14 mouse cellular contexts compared by ENCODE assay signal in the genomic region with DNA sequence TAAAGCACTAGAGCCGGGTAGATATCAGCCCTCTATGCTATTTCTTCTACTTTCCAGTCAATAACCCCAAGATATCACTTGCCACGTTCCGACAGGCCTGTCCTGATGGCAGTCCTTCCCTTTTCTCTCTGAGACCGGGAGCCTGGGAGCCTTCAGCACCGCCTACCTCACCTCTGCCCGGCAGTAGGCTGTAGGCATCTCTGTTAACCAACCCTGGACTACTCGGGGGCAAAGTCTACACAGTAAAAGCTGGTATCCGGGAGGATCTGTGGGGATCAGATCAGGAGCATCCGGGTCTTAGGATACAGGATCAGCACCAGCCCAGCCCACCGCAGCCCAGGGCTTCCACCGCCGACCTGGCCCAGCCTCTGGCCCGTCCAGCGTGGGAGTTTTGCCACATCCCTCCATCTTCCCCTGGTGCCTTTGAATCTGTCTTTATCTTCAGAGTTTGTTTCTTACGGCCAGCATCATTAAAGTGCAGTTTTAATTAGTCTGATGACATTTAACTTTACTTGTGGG. TPM values are rescaled to one million over a fixed set of nuclear protein-coding genes. Genes with fewer than 3 reads are reported as not detected.
A peak's percentile ranks its signal among the peaks of the same experiment; 100 is the strongest.
DNase-seq lines count a peak whose midpoint lies in the region; ATAC-seq and TF ChIP-seq lines count a peak whose summit lies in the region.
"Had no signal": no experiment of that assay in that cellular context is flagged by ENCODE, and none has a peak within 500 bp of the region (broad histone marks: within the 10 kb centered on the region; RNA-seq: fewer than 3 reads in every experiment).

No protein-coding gene starts in this region.

- no peak for TF ChIP-seq EP300 in liver, postnatal 0 days (IDR thresholded peaks at IDR 0.05; ENCODE audit: low read depth)

- 0 out of 2 replicates have a peak, but pooled peaks cover 3% of the 10 kb centered on the region for H3K36me3 ChIP-seq in lung, embryonic 14.5 days (ENCODE audit: insufficient read depth)
- 0 out of 2 replicates have a peak, but pooled peaks cover 2% of the 10 kb centered on the region for H3K36me3 ChIP-seq in kidney, embryonic 15.5 days
- H3K36me3 ChIP-seq in liver, postnatal 0 days (replicated peaks; ENCODE audit: insufficient read depth, low read length) = peaks cover 15% of the 10 kb centered on the region; the same call in 1 of the 2 replicates

- peaks cover 24% of the 10 kb centered on the region for H3K4me1 ChIP-seq in lung, embryonic 14.5 days (ENCODE audit: insufficient read depth)
- H3K4me1 ChIP-seq in kidney, embryonic 15.5 days = peaks cover 71% of the 10 kb centered on the region
- peaks cover 69% of the 10 kb centered on the region for H3K4me1 ChIP-seq in liver, postnatal 0 days (ENCODE audit: insufficient read depth)

- WGBS in lung, embryonic 14.5 days = 56% methylated on average over 15 of the region's 15 CpGs
- 61% methylated on average over 15 of the region's 15 CpGs for WGBS in kidney, embryonic 15.5 days
- WGBS in liver, postnatal 0 days (ENCODE audit: insufficient replicate concordance) = 60% methylated on average over 15 of the region's 15 CpGs

- no peaks in the 10 kb centered on the region for H3K27me3 ChIP-seq in lung, embryonic 14.5 days (ENCODE audit: insufficient read depth, low read length)
- no peaks in the 10 kb centered on the region for H3K27me3 ChIP-seq in kidney, embryonic 15.5 days
- no peaks in the 10 kb centered on the region for H3K27me3 ChIP-seq in liver, postnatal 0 days (ENCODE audit: insufficient read depth, low read length)

- intact Hi-C loops in gastrocnemius, adult 2 months (cut with DNase I) = no loop called here

- no peak for TF ChIP-seq CTCF in gastrocnemius, adult 2 months (IDR thresholded peaks at IDR 0.05)
- TF ChIP-seq CTCF in lung, embryonic 14.5 days (IDR thresholded peaks at IDR 0.05; ENCODE audit: low read depth) = no peak
- no peak for TF ChIP-seq CTCF in liver, postnatal 0 days (IDR thresholded peaks at IDR 0.05; ENCODE audit: low read depth)

- H3K9me3 ChIP-seq in lung, embryonic 14.5 days (ENCODE audit: low read depth, low read length) = no peaks in the 10 kb centered on the region
- no peaks in the 10 kb centered on the region for H3K9me3 ChIP-seq in kidney, embryonic 15.5 days (replicated peaks)
- no peaks in the 10 kb centered on the region for H3K9me3 ChIP-seq in liver, postnatal 0 days (ENCODE audit: low read length)

- no peak for ATAC-seq in lung, embryonic 14.5 days (ENCODE audit: insufficient read depth)
- no peak for ATAC-seq in kidney, embryonic 15.5 days (replicated peaks; ENCODE audit: low FRiP score)
- ATAC-seq in liver, postnatal 0 days = peak; percentile 53

- H3K27ac ChIP-seq in gastrocnemius, adult 2 months = peak overlapping the region; percentile 92
- peak overlapping the region; percentile 78 for H3K27ac ChIP-seq in lung, embryonic 14.5 days (ENCODE audit: low read depth)
- H3K27ac ChIP-seq in kidney, embryonic 15.5 days = peak overlapping the region; percentile 89
- peak overlapping the region; percentile 98 for H3K27ac ChIP-seq in liver, postnatal 0 days (ENCODE audit: low read depth)

- H3K4me3 ChIP-seq in gastrocnemius, adult 2 months = peak overlapping the region; percentile 57
- no peak overlapping the region for H3K4me3 ChIP-seq in lung, embryonic 14.5 days (ENCODE audit: low read depth, low read length)
- H3K4me3 ChIP-seq in kidney, embryonic 15.5 days (replicated peaks) = no peak overlapping the region
- H3K4me3 ChIP-seq in liver, postnatal 0 days (ENCODE audit: low read depth, low read length) = no peak overlapping the region

- DNase-seq in gastrocnemius, adult 2 months = peak; percentile 18
- no peak for DNase-seq in gastrocnemius, postnatal 25 days
- no peak for DNase-seq in lung, embryonic 14.5 days
- no peak for DNase-seq in lung, postnatal 10 days
- peak; percentile 54 for DNase-seq in liver, postnatal 0 days
- DNase-seq in retina, embryonic 14.5 days (ENCODE audit: low spot score) = no peak
- no peak for DNase-seq in urinary bladder, adult 2 months (ENCODE audit: low spot score)
- DNase-seq: adrenal gland, postnatal 25 days; cerebellum, adult 9-11 months; gastrocnemius, postnatal 14 days; layer of hippocampus, adult 9-11 months; midbrain, embryonic 14.5 days; retina, postnatal 1 day had no signal

- H3K4me2 ChIP-seq in lung, embryonic 14.5 days = no peak overlapping the region
- 0 out of 2 replicates have a peak overlapping the region, but pooled peaks have one; percentile 19 for H3K4me2 ChIP-seq in kidney, embryonic 15.5 days
- peak overlapping the region; percentile 72 for H3K4me2 ChIP-seq in liver, postnatal 0 days (ENCODE audit: low read depth, low read length)

- H3K9ac ChIP-seq in lung, embryonic 14.5 days = no peak overlapping the region
- H3K9ac ChIP-seq in kidney, embryonic 15.5 days = no peak overlapping the region; the same call in 1 of the 2 replicates
- H3K9ac ChIP-seq in liver, postnatal 0 days (replicated peaks) = peak overlapping the region; percentile 65; the same call in 1 of the 2 replicates

RNA-seq across cellular contexts. Expression of gene Pxn, which starts 16.6 kb away (rescaled TPM):
- total RNA-seq in gastrocnemius, adult 2 months (2021) = 10 to 100 TPM; 79.2 to 95.2 TPM
- 10 to 100 TPM; 70.0 to 78.1 TPM for total RNA-seq in gastrocnemius, postnatal 25 days (2021)
- 22.3 and 25.2 TPM in 2 replicates for polyA plus RNA-seq in lung, embryonic 14.5 days (2014; fragmentation: Nextera tagmentation; extraction: Ambion mirVana)
- polyA plus RNA-seq in kidney, embryonic 15.5 days (2015; fragmentation: Nextera tagmentation; extraction: Ambion mirVana) = 51.7 and 56.1 TPM in 2 replicates
- 14.9 and 16.3 TPM in 2 replicates for polyA plus RNA-seq in liver, postnatal 0 days (2015; fragmentation: Nextera tagmentation; extraction: Ambion mirVana)
- polyA plus RNA-seq in urinary bladder, adult 2 months (2012; rRNA removed) = 68.7 and 73.4 TPM in 2 replicates

RNA-seq across cellular contexts. Expression of gene Rplp0, which starts 36.2 kb away (rescaled TPM):
- 100 to 1,000 TPM; 567 to 689 TPM for total RNA-seq in gastrocnemius, adult 2 months (2021)
- 100 to 1,000 TPM; 558 to 572 TPM for total RNA-seq in gastrocnemius, postnatal 25 days (2021)
- polyA plus RNA-seq in lung, embryonic 14.5 days (2014; fragmentation: Nextera tagmentation; extraction: Ambion mirVana) = 1,859 and 1,954 TPM in 2 replicates
- 1,539 and 1,600 TPM in 2 replicates for polyA plus RNA-seq in kidney, embryonic 15.5 days (2015; fragmentation: Nextera tagmentation; extraction: Ambion mirVana)
- 793 and 822 TPM in 2 replicates for polyA plus RNA-seq in liver, postnatal 0 days (2015; fragmentation: Nextera tagmentation; extraction: Ambion mirVana)
- polyA plus RNA-seq in urinary bladder, adult 2 months (2012; rRNA removed) = 2,459 and 2,490 TPM in 2 replicates

RNA-seq across cellular contexts. Expression of gene Sirt4, which starts 38.5 kb away (rescaled TPM):
- 10 to 100 TPM; 10.9 to 17.3 TPM for total RNA-seq in gastrocnemius, adult 2 months (2021)
- total RNA-seq in gastrocnemius, postnatal 25 days (2021) = 10 to 100 TPM; 13.8 to 14.1 TPM
- polyA plus RNA-seq in lung, embryonic 14.5 days (2014; fragmentation: Nextera tagmentation; extraction: Ambion mirVana) = 22.8 and 23.9 TPM in 2 replicates
- polyA plus RNA-seq in kidney, embryonic 15.5 days (2015; fragmentation: Nextera tagmentation; extraction: Ambion mirVana) = 24.6 and 25.0 TPM in 2 replicates
- polyA plus RNA-seq in liver, postnatal 0 days (2015; fragmentation: Nextera tagmentation; extraction: Ambion mirVana) = 3.5 and 3.9 TPM in 2 replicates
- polyA plus RNA-seq in urinary bladder, adult 2 months (2012; rRNA removed) = 56.1 and 75.8 TPM in 2 replicates

RNA-seq across cellular contexts. Expression of gene Gcn1l1, which starts 42.0 kb away (rescaled TPM):
- 10 to 100 TPM; 31.3 to 31.9 TPM for total RNA-seq in gastrocnemius, adult 2 months (2021)
- 10 to 100 TPM; 26.1 to 30.7 TPM for total RNA-seq in gastrocnemius, postnatal 25 days (2021)
- 52.9 and 58.8 TPM in 2 replicates for polyA plus RNA-seq in lung, embryonic 14.5 days (2014; fragmentation: Nextera tagmentation; extraction: Ambion mirVana)
- polyA plus RNA-seq in kidney, embryonic 15.5 days (2015; fragmentation: Nextera tagmentation; extraction: Ambion mirVana) = 44.3 and 49.3 TPM in 2 replicates
- 7.7 and 10.3 TPM in 2 replicates for polyA plus RNA-seq in liver, postnatal 0 days (2015; fragmentation: Nextera tagmentation; extraction: Ambion mirVana)
- polyA plus RNA-seq in urinary bladder, adult 2 months (2012; rRNA removed) = 17.8 and 26.4 TPM in 2 replicates

RNA-seq across cellular contexts. Expression of gene Pla2g1b, which starts 57.0 kb away (rescaled TPM):
- not detected for total RNA-seq in gastrocnemius, adult 2 months (2021)
- total RNA-seq in gastrocnemius, postnatal 25 days (2021) = not detected
- 4.5 and 5.6 TPM in 2 replicates for polyA plus RNA-seq in lung, embryonic 14.5 days (2014; fragmentation: Nextera tagmentation; extraction: Ambion mirVana)
- polyA plus RNA-seq in kidney, embryonic 15.5 days (2015; fragmentation: Nextera tagmentation; extraction: Ambion mirVana) = 0.61 and 1.2 TPM in 2 replicates
- not detected in 2 replicates for polyA plus RNA-seq in liver, postnatal 0 days (2015; fragmentation: Nextera tagmentation; extraction: Ambion mirVana)
- polyA plus RNA-seq in urinary bladder, adult 2 months (2012; rRNA removed) = not detected in 2 replicates
- total RNA-seq: adrenal gland, postnatal 25 days; gastrocnemius, postnatal 14 days had no signal
- polyA plus RNA-seq: midbrain, embryonic 14.5 days had no signal

Comparison
In these comparisons a context has a peak if more than half of its experiments do, and no peak if none do; other contexts are left out.
1. DNase-seq: peak in gastrocnemius, adult 2 months (single experiment) and liver, postnatal 0 days (single experiment); none in gastrocnemius, postnatal 25 days (single experiment), lung, embryonic 14.5 days (single experiment), lung, postnatal 10 days (single experiment), retina, embryonic 14.5 days (single experiment) and urinary bladder, adult 2 months (single experiment).
2. Peak in every context shown above with its lines, with median percentiles within 50 percentile points of each other: H3K27ac ChIP-seq.